In genomic region chr10:81143845-81144437, GRCm38 (mm10) we compare ENCODE assay signal across 9 mouse cellular contexts.
"Had no signal": no experiment of that assay in that cellular context is flagged by ENCODE, and none has a peak within 500 bp of the region (broad histone marks: within the 10 kb centered on the region; RNA-seq: fewer than 3 reads in every experiment).

No protein-coding gene starts in this region.

- DNase-seq: kidney, adult 8-10 months; retina, postnatal 1 day; right cerebral cortex, postnatal 4 days; spleen, adult 18-20 months; thymus, postnatal 36 days had no signal

- ATAC-seq: midbrain, embryonic 16.5 days had no signal

- H3K27ac ChIP-seq: limb, embryonic 13.5 days; liver, embryonic 14.5 days; midbrain, embryonic 12.5 days had no signal

- H3K4me2 ChIP-seq: limb, embryonic 13.5 days; midbrain, embryonic 12.5 days had no signal

- H3K4me3 ChIP-seq: limb, embryonic 13.5 days; midbrain, embryonic 12.5 days had no signal

- H3K9me3 ChIP-seq: limb, embryonic 13.5 days; midbrain, embryonic 12.5 days had no signal

- H3K27me3 ChIP-seq: limb, embryonic 13.5 days; midbrain, embryonic 12.5 days had no signal

- H3K9ac ChIP-seq: limb, embryonic 13.5 days; liver, embryonic 14.5 days; midbrain, embryonic 12.5 days had no signal
